Mouse (Mus musculus) layer of hippocampus, adult 9-11 months (tissue): ENCODE data around the gene Arid3a.

Experiments used
- DNase-seq: peaks from one replicate; pipeline ENCODE4 v3.0.0; 2022

The Arid3a gene

DNA sequence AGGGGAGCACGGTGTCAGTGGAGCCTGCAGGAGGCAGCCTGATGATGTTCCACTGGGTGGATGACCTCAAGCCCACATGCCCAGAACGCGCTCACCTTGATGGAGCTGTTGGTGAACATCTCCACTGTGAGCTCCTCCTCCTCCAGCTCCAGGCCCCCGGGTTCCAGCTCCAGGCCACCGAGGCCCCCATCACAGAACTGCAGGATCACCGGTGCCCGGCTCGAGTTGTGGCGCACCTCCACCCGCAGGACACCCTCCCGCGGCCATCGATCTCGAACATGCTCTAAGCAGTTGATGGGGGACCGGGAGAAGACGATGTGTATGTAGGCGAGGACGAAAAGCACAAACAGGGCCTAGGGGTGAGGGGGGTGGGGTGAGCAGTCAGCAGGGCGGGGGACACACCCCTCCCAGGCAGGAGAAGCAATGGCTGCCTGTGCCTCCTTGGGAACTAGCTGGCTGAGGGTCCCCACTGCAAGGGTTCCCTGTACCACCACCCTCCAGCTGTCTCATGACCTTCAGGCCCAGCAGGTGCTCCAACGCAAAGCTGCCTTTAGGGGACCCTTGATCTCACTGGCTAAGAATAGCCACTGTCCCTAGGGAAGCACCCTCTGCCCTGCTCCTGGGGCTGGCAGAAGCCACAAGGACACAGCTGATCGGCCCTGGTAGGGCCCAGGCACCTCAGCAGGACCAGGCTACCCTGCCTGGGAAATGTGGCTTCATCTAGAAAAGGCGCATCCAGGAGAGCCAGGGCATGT is 52.7 kb downstream of the Arid3a start:
- no peak for DNase-seq

DNA sequence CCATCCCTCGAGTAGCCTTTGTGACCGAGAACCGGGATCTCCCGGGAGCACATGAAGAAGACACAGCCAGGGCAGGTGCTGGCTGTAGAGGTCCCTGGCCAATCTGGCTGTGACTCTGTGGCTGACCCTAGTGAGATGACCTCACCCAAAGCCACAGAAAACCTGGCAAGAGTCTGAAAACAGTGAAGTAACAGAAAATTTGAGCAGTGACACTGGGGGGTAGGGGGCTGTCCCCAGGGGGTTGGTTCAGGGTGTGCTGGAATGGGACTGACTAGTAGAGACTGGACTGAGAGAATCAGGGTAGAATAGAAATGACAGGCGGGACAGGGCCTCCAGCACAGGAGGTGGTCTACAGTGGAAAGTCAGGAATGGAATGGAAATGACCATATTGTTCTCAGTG is 56.4 kb downstream of the Arid3a start:
- DNase-seq, result no peak

DNA sequence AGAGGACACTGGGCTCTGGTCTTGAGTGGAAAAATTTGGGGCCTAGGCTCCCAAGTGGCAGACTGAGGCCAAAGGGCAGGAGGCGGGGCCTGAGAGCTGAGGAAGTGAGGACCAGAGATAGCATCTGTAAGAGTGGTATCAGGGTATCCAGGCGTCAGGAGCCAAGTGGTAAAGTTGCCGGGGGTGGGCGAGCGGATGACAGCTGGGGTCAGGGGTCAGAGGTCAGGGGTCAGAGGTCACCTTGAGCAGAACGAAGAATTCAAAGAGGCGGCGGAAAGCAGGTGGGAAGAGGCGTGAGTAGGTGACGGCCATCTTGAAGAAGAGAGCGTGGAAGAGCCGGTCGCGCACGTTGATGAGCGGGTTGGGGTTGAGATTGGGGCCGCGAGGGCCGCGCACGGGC is 56.8 kb downstream of the Arid3a start:
- peak; percentile 78 for DNase-seq

DNA sequence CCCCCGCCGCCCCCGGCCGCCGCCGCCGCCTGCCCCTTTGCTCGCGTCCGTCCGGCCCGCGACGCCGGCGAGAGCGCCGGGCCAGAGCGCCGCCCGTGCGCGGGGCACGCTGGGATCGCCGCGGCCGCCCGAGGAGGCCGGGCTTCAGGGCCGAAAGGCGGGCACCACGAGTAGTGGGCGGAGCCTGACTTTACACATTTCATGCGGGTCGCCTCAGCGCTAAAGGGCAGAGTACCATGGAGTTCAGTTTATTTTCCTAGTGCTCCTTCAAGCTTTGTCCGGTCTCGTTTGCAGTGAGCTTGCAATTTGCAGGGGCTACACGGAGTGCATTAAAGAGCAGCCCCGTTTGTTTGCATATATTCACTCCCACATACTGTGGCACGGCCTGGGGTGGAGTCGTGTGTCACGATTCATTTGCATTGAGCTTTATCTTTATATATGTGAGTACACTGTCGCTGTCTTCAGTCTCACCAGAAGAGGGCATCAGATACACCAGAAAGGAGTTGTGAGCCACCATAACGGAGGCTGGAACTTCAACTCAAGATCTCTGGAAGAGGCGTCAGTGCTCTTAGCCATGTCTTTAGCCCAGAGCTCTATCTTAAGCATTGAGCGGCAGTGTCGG is 57.5 kb downstream of the Arid3a start, which contains the start of gene Tmem259:
Gene Tmem259 (minus strand): TSS at position 136 of the 622 bp plus-strand sequence.
- DNase-seq, result peak; percentile 85

DNA sequence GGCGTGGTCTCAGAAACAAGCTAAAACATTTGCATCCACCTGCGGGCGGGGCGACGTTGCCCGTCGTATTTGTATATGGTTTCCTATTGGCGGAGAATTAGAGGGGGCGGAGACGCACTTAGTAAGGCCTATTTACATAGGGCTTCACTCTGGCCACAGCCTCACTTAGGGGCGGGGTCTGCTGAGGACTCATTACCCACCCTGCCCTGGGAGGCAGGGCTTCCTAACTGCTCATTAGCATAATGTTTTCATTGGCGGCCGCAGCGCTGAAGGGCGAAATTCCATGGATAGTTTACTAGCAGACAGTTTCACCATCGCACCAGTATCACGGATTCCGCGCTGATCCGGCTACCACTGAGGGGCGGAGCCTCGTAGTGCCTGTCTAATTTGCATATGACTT is 58.0 kb downstream of the Arid3a start:
- peak; percentile 100 for DNase-seq

DNA sequence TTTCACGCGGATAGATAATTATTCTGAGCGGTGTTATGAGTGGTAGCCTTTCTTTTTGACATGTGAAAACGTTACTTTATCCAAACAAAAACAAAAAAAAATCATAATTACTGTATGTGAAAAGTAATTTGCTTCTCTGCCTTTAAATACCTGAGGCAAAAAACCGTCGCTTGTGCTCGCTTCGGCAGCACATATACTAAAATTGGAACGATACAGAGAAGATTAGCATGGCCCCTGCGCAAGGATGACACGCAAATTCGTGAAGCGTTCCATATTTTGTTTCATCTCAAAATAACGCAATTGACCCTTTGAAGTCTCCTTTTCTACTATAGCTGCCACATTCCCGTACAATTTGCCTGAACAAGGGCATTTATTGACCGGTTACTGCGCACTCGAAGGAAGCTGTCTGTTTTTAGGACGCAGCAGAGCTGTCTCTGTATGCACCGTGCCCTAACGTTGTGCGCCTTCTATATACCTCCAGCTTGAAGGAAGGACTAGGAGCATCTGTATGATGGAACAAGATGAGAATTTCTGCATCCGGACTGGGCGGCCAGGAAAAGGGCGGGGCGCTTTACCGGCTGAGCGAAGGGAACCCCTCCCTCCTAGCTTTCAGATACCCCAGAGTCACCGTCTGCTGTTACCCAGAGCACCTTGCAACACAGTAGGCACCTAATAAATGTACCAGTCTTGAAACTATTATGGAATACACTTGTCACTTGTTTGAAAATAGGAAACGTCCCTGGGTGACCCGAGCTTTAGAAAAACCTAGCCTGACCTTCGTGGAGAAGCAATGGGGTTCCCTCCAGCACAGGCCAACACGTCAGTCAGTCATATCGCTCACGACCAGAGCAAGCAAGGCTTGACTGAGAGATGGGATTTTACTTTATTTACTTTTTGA is 58.7 kb downstream of the Arid3a start:
- peak; percentile 69 for DNase-seq

DNA sequence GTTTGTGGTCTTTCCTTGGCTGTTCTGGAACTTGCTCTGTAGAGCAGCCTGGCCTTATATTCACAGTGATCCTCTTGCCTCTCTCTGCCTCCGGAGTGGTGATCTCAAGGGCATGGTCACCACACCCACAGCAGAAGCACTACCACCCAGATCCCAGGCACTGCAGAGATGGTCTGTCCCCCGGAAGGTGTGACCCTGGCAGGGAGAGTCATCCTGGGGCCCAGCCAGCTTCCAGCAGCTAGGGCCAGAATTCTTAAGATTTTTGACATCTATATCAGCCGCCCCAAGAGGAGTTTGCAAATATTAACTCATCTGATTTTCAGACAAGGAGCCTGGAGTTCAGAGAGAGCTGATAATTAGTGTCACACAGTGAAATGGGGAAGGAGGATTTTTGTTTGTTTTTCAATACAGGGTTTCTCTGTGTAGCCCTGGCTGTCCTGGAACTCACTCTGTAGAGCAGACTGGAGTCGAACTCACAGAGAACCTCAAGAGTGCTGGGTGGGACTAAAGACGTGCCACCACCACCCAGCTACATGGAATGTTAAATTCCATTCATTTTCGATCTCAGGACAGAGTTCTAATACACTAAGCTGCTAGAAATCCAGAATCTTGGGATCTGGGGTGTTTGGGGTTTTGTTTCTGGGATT is 59.5 kb downstream of the Arid3a start:
- no peak for DNase-seq

DNA sequence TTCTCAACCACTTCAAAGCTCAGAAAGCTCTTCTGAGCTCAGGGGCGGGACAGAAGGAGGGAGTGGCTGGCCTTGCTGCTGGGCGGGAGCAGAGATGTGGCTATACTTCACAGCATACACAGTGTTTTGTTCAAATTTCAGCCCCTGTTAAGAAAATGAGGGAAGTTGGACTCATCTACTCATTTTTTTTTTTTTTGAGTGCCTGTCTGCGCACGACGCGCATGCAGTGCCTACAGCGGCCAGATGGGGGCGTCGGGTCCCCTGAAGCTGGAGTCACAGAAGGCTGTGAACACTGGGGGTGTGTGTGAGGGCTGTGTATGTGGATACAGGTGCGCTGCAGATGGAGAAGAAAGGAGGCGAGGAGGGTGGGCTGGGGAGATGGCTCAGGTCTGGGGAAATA is 60.1 kb downstream of the Arid3a start:
- peak; percentile 85 for DNase-seq

DNA sequence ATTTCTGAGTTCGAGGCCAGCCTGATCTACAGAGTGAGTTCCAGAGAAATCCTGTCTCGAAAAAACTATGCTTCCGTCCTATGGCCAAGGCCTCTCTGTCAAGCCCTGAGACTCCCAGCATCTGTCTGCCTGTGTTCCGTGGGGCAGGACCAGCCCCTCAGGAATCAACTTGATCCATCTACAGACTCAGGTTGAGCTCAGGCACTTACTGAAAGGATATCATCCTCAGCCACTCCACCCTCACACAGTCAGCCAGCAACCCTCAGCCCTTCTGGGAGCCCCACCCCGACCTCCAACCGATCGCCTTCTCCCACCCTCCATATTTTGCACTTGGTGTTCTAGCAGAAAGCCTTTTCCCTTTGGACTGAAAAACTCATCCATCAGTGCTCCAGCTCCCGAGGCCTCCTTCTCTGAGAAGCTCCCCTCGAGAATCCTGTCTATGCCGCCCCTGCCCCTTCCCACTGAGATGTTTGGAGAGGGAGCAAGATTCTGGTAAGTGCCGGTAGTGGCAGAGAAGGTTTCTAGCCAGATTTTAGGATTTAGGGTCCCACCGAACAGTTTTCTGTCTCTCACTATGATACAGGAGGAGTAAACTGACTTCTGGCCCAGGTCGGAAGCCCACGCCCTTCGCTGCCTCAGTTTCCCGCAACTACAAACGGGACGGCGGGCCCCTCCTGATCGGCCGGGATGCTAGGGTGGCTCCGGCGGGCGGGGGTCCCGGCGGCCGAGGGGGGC is 61.1 kb downstream of the Arid3a start:
- DNase-seq, result no peak

DNA sequence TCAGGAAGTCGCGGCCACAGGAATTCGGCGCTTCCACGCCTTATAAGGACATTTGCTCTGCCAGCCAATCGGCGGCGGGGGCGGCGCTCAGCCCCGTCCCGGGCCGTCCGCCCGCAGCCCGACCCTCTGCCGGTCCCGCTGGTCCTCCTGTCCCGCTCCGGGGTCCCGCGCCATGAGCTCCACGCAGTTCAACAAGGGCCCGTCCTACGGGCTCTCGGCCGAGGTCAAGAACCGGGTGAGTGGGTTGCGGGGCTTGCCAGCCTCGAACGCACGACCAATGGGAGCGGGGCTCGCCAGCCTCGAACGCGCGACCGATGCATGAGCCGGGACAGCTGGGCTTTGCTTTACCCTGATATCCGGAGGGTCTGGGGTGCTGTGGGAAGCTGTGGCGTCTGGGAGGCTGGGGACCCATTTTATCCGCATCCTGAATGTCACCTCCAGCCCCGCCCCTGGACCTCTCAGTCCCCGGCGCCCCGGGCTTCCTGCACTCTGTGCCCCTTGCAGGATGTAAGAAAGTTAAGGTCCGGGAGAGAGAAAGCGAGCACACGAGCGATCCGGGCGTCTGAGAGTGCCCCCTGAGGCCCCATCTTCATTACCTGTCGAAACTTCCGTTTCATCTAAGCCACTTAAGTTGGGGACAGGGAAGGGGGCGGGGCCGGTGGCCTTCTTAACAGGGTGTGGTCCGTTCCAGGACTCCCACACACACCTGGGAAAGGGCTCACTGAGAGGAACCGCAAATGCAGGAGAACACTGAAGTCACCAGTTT is 61.8 kb downstream of the Arid3a start, which contains the start of gene Cnn2:
Gene Cnn2 (plus strand): TSS at position 79 of the 766 bp plus-strand sequence.
- DNase-seq, result no peak

DNA sequence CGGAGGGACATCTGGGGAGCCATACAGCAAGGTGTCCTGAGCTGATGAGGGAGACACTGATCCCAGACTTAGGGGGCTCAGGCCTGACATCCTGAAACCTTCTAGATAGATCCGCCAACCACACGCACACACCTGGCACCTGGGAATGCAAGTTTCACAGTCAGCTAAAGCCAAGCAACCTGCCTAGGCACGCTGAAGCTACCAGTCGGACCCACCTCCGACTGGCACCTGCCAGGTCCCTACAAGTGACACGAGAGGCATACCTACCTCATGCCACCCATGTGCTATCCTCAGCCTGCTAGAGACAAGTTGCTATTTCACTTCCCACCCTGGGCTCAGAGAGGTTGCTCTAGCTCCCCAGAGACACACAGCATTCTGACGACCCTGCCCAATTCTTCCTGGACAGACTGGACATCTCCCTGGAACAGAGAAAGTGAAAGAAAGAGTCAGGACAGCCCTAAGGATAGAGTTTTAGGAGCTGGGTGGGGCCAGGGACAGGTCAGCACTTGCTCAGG is 62.5 kb downstream of the Arid3a start:
- DNase-seq, result no peak

DNA sequence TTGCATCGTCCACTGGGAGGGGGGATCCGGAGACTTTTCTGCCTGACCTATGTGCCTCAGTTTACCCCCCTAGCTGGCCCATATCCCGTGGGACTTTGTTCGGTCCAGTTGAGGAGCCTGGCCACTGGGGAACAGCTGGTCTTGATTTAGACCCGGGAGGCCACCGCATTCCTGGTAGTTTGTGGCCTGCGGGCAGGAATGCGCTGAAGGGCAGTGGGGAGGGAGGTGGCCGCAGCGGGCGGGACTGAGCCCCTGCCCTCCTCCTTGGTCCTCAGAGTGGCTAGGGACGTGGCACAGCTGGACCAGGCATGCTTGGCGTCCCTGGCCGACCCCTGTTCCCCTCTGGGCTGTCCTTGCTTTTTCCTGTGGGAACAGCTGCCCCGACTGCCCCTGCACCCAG is 63.0 kb downstream of the Arid3a start:
- DNase-seq, result no peak

DNA sequence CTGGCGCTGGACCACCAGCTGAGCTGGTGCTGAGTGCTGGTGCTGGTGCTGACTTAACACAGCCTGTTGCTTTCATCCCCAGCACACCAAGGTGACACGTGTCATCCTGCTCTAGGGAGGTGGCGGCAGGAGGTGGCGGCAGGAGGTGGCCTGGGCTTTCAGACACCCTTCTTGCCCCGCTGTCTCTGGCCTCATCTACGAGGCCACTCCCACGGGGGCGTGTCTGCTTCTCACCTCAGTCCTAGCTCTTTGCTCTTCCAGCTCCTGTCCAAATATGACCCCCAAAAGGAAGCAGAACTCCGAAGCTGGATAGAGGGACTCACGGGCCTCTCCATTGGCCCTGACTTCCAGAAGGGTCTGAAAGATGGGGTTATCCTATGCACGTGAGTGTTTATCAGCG is 64.3 kb downstream of the Arid3a start:
- DNase-seq, result no peak

DNA sequence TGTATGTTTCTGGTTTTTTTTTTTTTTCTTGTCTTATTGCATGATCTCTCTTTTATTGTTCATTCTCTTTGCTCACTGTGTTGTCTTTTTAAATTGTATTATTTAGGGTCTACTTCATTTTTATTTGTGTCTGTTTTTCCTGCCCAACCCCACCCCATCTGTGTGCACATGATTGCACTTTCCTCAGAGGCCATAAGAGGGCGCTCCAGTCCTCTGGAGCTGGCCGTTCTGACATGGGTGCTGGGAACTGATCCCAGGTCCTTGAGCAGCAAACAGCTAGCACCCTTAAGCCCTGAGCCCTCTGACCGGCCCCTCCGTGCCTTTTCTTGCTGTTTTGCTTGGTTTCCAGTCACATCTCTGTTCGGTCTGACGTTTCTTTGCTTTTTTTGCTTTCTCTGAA is 64.7 kb downstream of the Arid3a start:
- no peak for DNase-seq

DNA sequence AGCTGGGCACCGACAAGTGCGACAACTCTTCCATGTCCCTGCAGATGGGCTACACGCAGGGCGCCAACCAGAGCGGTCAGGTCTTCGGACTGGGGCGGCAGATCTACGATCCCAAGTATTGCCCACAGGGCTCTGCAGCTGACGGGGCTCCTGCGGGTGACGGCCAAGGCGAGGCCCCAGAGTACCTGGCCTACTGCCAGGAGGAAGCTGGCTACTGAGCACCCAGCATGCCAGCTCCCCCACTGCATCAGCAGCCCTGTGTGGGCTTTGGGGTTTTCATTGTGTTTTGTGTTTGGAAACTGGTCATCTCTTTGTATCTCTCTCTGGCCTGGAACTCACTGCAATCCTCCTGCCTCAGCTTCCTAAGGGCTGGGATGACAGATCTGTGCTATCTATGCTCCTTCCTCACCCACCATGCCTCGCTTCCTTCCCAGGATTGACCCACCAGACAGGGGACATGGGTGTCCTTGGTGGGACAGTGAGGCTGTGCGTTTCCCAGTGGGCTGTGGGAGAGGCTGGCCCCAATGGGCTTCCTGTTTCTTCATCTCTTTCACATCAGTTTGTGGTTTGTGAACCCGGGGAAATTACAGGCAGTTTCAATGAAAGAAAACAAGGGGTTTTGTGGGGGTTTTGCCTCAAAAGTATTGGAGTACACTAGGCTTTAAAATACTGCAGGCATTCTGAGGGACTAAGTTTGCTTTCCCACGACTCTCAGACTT is 67.7 kb downstream of the Arid3a start:
- DNase-seq, result no peak

DNA sequence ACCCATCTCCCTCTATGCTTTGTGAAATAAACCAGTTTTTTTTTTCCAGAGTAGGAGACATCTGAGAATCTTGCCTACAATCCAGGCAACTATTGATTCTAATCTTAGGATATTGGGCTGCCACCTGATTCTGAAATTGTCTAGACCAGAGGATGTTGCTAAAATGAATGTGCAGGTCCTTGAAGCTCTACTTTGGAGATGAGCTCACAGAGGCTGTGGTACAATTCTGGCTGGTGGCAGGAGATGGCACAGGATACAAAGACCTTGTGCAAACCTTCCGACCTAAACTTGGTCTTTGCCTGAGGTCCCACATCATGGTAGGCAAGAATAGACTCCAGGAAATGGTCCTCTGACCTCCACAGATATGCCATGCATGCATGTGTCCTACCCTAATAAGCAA is 68.8 kb downstream of the Arid3a start:
- no peak for DNase-seq

DNA sequence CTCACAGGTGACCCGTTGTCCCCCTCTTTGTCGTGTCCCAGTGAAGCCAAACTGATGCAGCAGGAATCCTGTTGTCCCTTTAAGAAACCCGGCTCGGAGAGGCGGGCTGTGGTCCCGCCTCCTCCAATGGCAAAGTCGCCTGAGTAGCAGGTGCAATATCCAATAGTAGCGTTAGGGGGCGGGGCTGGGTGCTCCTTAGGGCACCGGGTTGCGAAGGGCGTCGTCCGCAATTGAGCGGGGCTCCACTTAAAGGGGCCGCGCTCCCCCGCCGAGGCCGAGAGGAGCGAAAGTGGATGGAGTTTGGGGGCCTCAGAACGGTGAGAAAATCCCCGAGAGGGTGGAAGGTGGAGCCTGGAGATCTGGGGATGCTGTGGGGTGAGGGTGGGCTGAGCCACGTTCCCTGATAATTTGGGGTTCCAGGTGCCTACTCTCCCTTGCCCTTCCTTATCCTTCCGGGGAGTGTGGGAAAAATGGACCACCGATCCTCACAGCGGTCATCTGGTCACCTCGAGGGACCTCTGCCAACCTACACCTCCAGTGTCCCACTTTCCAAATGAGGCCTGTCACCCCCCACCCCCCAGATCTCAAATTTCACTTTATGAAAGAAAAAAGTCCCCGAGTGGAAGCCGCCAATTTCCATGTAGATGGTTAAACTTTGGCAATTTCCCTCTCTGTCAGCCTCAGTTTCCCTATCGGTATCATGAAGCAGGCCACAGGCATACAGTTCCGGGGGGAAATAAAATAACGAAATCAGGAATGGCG is 69.6 kb downstream of the Arid3a start, which contains the start of gene Abca7:
Gene Abca7 (plus strand): TSS at position 223 of the 762 bp plus-strand sequence.
- DNase-seq, result peak; percentile 95

DNA sequence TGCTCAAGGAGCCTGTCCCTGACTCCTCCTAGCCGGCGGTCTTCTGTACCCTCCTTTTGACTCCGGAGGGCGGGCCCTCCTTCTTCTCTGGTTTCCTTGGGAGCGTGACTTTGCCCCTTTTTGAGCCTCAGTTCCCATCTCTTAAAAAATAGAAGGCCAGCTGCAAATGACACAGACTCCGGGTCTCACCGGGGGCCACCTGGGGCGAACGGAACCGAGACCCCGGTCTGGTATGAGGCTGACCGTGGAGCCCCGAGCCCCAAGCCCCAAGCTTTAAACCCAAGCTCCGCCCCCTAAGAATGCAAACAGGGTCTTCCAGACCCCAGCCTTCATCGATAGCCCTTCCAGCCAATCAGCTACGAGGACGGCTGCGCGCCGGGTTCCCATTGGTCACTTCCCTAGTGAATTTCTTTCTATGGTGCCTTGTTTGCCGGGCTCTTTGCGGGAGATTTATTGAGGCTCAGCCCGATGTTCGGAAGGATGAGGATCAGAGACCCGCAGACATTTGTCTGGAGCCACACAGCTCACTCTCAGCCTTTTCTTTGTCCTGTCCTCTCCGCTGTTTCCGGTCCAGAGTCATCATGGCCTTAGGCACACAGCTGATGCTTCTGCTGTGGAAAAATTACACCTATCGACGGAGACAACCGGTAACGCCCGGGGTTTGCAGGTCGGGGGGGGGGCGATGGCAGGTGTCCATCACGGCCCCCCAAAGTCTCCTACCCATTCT is 70.4 kb downstream of the Arid3a start:
- DNase-seq, result no peak

DNA sequence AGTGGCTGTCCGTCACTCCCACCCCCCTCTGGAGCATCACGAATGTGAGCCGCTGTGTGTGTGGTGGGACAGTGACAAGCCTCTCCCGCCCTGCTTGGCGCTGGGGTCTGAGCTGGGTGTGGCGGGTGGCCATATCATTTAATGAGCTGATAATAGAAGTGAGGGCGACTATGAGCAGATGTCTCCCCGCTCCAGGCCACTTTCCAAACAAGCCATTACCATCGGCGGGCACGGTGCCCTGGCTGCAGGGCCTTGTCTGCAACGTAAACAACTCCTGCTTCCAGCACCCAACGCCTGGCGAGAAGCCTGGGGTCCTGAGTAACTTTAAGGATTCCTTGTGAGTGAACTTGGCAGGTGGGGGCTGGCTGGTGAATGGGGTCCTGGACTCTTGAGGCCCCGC is 71.0 kb downstream of the Arid3a start:
- no peak for DNase-seq
